Mouse (Mus musculus): ENCODE data around the gene Rfwd3.

Rfwd3 gene

DNA sequence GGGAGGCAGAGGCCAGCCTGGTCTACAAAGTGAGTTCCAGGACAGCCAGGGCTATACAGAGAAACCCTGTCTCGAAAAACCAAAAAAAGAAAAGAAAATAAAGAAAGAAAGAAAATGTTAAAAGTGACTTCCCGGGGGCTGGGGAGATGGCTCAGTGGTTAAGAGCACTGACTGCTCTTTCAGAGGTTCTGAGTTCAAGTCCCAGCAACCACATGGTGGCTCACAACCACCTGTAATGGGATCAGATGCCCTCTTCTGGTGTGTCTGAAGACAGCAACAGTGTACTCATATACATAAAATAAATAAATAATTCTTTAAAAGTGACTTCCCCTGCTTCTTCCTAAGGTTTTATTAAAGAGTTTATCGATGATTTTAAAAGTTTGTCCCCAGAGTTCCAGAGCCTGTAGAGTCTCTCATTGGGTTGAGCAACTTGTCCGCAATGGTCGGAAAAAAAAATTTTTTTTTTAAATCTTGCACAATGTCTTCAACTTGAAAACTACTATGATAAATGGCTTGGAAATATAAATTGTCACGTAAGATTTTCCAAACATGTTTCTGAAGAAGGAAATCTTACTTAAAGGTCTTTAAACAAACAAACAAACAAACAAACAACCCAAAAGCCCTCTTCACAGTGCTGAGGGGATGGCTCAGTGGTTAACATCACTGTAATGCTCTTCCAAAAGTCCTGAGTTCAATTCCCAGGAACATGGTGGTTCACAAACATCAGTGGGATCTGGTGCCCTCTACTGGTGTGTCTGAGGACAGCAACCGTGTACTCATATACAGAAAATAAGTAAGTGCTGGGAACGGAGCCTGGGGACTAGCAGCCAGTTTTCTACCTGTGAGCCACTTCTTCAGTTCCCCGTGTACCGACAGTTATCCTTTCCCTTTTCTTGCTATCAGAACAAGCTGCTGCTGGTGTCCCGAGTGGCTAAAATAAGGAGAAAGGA is 850 bp upstream of the Rfwd3 start:
- POLR2A ChIA-PET: interaction anchor here (0.7 to 2.9 kb wide), 85 partner anchors 7 to 778 kb away, joined by 3 to 60 read pairs (median 4); partner anchors contain the start of genes Glg1 (in 3 of the 4), Aars (in 1 of the 4), Ddx19a (in 1 of the 4) and Ddx19b (in 1 of the 4)
- CTCF ChIA-PET: interaction anchor here in 3 of 4 experiments (0.6 to 1.1 kb wide), 15 partner anchors 22 to 1331 kb away, joined by 3 to 7 read pairs (median 4); partner anchors contain the start of genes Ddx19b (in 1 of the 3) and Mlkl (in 1 of the 3)

DNA sequence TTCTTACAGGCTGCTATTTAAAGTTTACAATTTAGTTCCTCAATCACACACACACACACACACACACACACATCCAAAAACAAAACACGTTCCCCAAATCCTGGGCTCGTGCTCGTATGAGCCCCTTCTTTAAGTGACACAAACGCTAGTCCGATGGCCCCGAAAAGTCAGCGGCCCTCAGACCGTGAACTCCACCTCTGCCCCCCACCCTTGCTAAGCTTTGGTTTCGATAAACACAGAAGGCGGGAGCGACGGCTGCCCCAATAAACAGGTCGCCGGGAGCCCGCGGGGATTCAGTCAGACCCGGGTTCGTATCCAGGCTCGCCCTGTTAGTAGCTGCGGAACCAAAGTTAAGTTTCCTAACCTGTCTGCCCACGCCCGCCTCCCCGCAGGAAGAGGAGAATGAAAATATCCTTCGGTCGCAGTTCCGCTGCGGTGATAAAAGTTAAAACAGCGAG is 630 bp downstream of the Rfwd3 start:
- POLR2A ChIA-PET: interaction anchor here (0.6 to 2.9 kb wide), 92 partner anchors 8 to 777 kb away, joined by 3 to 60 read pairs (median 4); partner anchors contain the start of genes Glg1 (in 3 of the 4), Aars (in 1 of the 4), Ddx19a (in 1 of the 4) and Ddx19b (in 1 of the 4)
- CTCF ChIA-PET: interaction anchor here in 2 of 4 experiments (0.7 to 1.2 kb wide), 10 partner anchors 11 to 397 kb away, joined by 3 to 14 read pairs (median 3); partner anchors contain the start of genes Ddx19b (in 1 of the 2), Fuk (in 1 of the 2) and Glg1 (in 1 of the 2)

DNA sequence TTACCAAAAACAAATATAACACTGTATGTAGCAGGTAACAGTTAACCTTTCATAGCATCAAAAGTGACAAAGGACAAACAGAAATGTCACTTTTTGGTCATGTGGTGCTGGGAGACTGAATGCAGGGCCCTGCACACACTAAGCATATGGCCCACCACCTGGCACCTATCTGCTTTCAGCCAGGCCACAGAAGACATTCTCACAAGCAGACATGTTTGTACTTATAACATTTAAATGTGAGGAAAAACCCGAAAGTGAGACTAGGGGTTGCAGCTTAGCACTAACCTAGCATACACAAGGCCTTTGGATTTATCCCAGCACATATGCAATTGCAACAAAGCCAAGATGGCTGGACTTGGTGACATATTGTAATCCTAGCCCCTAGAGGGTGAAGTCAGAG is 2.0 kb downstream of the Rfwd3 start:
- ChIA-PET CTCF (interaction anchor here in 1 of 4 experiments (1.0 kb wide), 1 partner anchor 14 kb away, joined by 3 read pairs; no protein-coding TSS in a partner anchor), POLR2A (interaction anchor here in 2 of 4 experiments (2.4 to 2.9 kb wide), 6 partner anchors 12 to 266 kb away, joined by 7 to 60 read pairs (median 24); partner anchors contain the start of genes Aars (in 1 of the 2), Ddx19b (in 1 of the 2) and Glg1 (in 1 of the 2))

DNA sequence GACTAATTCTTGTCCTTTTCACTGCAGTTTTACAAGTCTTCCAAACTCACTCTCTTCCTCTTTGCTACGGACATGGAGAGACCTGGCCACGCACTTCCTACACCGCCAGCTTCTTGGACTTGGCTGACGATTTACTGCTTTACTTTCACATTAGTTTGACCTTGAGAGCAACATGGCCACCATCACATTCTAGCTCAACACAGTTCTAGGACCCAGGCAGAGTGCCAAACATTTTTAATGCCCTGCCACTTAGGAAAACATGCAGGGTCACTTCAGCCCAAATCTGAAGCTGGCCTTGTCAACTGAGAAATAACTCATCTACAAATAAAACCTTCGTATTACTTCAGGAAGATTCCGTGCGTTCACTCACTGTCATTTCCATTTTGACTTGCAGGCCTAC is 8.3 kb downstream of the Rfwd3 start:
- POLR2A ChIA-PET: interaction anchor here in 3 of 4 experiments (0.9 to 2.3 kb wide), 10 partner anchors 8 to 531 kb away, joined by 3 to 30 read pairs (median 4); partner anchors contain the start of genes Rfwd3 (in 3 of the 3) and Glg1 (in 1 of the 3)

DNA sequence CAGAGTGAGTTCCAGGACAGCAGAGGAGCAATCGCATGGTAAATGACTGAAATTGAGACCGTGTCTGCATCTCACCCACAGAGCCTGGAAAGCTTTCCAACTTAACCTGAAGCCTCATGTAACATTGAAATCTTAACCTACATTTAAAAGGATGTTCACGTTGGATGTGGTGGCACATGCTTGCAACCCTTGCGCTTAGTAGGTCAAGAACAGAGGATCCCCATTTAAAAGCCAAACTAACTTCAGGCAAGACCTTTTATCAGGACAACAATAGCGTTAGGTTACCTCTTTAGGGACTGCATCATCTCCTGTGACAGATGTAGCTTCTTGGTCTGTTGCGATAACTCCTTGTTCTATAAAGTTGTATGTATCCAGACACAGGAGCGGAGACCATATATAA is 9.4 kb downstream of the Rfwd3 start:
- POLR2A ChIA-PET: interaction anchor here in 3 of 4 experiments (0.7 to 2.3 kb wide), 3 partner anchors 9 to 371 kb away, joined by 3 to 30 read pairs (median 18); partner anchors contain the start of genes Rfwd3 (in 2 of the 3) and St3gal2 (in 1 of the 3)
- CTCF ChIA-PET: interaction anchor here in 2 of 4 experiments (0.5 to 1.1 kb wide), 3 partner anchors 21 to 249 kb away, joined by 3 to 5 read pairs (median 4); no protein-coding TSS in a partner anchor

More for the DNA sequence above, 8.3 kb downstream of the Rfwd3 start:
- CTCF ChIA-PET: interaction anchor here in 1 of 4 experiments (1.1 kb wide), 1 partner anchor 20 kb away, joined by 3 read pairs; no protein-coding TSS in a partner anchor

DNA sequence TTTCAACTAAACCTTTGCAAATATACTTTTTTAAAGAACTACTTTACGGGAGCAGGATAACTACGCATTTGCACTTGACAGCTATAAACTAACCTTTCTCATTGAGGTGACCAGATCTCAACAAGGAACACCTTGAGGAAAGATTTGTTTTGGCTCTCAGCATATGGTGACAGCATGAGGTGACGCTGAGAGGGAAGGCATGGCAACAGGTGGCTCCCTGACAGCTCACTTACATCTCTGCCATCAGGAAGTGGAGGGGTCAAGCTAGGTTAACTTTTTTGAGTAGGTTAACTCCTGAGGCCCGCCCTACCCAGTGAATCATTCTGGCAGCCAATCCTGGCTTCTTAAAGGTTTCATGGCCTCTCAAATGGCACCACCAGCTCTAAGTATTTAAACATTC is 14.4 kb downstream of the Rfwd3 start:
- POLR2A ChIA-PET: interaction anchor here in 2 of 4 experiments (1.2 to 7.1 kb wide), 9 partner anchors 9 to 438 kb away, joined by 3 to 60 read pairs (median 4); partner anchors contain the start of genes Rfwd3 (in 2 of the 2) and Glg1 (in 1 of the 2)
- CTCF ChIA-PET: no interaction called here

DNA sequence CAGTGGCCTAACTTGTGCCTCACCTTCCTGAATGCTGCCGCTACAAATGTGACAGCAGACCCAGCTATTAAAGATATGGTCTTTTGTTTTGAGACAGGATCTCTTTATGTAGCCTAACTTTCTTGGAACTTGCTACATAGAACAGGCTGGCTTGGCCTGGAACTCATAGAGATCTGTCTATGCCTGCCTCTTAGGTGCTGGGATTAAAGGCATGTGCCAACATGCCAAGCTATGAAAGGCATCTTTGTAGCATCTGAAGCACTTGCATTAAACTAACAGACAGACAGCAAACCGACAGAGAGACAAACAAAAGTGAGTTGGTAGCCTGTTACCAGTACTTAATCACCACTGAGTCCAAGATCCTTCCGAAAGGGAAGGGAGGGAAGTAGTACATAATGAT is 17.9 kb downstream of the Rfwd3 start:
- CTCF ChIA-PET: no interaction called here
- POLR2A ChIA-PET: interaction anchor here in 3 of 4 experiments (0.5 to 2.2 kb wide), 12 partner anchors 10 to 1038 kb away, joined by 3 to 9 read pairs (median 4); partner anchors contain the start of genes Glg1 (in 2 of the 3) and Rfwd3 (in 2 of the 3)

DNA sequence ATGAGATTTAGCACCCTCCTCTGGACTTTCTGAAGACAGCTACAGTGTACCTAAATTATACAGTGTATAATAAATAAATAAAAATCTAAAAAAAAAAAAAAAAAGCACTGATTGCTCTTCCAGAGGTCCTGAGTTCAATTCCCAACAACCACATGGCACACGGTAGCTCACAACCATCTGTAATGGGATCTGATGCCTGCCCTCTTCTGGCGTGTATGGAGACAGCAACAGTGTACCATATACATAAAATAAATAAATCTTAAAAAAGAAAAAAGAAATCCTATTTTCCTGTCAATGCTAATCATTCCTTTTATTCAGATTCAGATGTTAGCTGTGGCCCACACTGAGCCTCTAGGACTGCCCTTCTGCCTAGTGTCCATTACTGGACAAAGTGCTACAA is 31.7 kb downstream of the Rfwd3 start:
- ChIA-PET CTCF (interaction anchor here in 2 of 4 experiments (0.6 to 0.8 kb wide), 3 partner anchors 32 to 327 kb away, joined by 3 to 4 read pairs (median 3); partner anchors contain the start of gene Rfwd3 (in 1 of the 2)), POLR2A (interaction anchor here in 3 of 4 experiments (0.6 to 3.0 kb wide), 10 partner anchors 9 to 688 kb away, joined by 3 to 17 read pairs (median 4); partner anchors contain the start of genes Glg1 (in 1 of the 3) and Rfwd3 (in 1 of the 3))

DNA sequence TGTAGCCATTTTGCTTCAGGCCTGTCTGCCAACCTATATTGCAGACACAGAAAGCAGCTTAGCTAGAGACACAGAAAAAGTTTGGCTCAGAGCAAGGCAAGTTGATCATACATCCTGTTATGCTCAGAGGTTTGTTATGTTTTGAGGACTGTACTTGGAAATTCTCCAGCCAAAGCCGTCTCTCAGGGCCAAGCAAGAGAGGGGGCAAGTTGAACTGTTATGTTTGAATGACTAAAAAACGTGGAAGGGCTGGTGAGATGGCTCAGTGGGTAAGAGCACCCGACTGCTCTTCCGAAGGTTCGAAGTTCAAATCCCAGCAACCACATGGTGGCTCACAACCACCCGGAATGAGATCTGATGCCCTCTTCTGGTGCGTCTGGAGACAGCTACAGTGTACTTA is 33.9 kb downstream of the Rfwd3 start:
- CTCF ChIA-PET: interaction anchor here in 1 of 4 experiments (0.6 kb wide), 1 partner anchor 511 kb away, joined by 7 read pairs; no protein-coding TSS in a partner anchor
- POLR2A ChIA-PET: interaction anchor here in 2 of 4 experiments (0.6 to 2.1 kb wide), 7 partner anchors 8 to 495 kb away, joined by 3 to 9 read pairs (median 4); partner anchors contain the start of gene Rfwd3 (in 1 of the 2)

DNA sequence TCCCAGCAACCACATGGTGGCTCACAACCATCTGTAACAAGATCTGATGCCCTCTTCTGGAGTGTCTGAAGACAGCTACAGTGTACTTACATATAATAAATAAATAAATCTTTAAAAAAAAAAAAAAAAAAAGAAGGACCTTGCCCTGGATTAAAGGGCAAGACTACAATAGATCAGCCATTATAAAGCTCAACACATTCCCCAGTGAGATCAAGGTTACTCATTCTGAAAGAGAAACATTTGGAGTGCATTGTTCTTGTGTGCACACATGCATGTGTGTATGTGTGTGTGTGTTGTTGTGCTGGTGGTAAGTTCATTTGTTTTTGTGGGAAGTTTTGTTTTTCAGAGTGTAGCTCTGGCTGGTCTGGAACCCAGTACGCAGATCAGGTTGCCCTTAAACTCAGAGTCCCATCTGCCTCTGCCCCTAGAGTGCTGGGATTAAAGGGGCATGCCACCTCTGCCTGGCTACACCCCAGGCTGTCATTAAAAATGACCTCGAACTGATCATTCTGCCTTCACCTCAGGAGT is 35.3 kb downstream of the Rfwd3 start:
- ChIA-PET CTCF (interaction anchor here in 2 of 4 experiments (0.6 kb wide), 2 partner anchors 67 to 85 kb away, joined by 3 to 4 read pairs; no protein-coding TSS in a partner anchor), POLR2A (interaction anchor here in 2 of 4 experiments (0.7 to 1.7 kb wide), 7 partner anchors 17 to 699 kb away, joined by 3 to 8 read pairs (median 4); partner anchors contain the start of gene Rfwd3 (in 2 of the 2))

DNA sequence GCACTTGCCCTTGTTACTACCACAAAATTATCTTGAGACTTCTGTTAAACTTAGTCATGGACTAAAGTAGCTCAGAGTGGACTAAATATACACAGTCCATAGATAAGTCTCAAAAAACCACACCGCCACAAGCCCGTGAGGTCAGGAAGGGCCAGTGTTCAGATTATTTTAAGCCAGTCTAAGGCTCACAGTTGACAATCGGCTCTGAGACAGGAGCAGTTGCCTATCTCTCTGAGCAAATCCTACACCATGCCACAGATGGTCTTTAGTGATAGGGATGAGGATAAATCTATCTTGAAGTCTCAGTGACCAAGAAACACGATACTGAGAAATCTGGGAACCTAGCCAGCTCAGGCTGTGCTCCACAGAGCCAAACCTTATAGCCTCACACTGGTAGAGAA is 38.0 kb downstream of the Rfwd3 start:
- POLR2A ChIA-PET: interaction anchor here in 3 of 4 experiments (0.6 to 1.4 kb wide), 6 partner anchors 10 to 751 kb away, joined by 3 to 4 read pairs (median 3); partner anchors contain the start of gene Zfp1 (in 1 of the 3)

DNA sequence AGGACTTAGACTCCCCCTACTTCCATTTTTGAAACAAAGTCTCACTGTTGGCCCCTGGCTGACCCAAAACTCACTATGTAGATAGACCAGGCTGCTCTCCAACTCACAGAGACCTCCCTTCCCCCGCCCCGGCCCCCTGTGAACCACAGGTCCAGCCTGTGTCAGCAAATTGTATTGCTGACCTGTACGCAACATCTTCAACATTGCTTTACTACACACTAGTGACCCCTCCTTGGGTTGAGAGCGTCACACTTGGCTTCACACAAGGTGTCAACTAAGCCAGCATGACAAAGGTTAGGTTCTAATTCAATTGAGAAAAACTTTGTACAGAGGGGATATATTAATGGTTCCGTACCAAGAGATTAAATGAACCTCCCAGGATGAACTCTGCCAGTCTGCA is 39.8 kb downstream of the Rfwd3 start:
- CTCF ChIA-PET: no interaction called here
- POLR2A ChIA-PET: interaction anchor here in 2 of 4 experiments (1.8 to 5.4 kb wide), 2 partner anchors 39 kb away, joined by 25 to 30 read pairs; partner anchors contain the start of gene Rfwd3 (in 2 of the 2)

More for the DNA sequence above, 38.0 kb downstream of the Rfwd3 start:
- CTCF ChIA-PET: interaction anchor here in 1 of 4 experiments (0.6 kb wide), 1 partner anchor 364 kb away, joined by 4 read pairs; no protein-coding TSS in a partner anchor

DNA sequence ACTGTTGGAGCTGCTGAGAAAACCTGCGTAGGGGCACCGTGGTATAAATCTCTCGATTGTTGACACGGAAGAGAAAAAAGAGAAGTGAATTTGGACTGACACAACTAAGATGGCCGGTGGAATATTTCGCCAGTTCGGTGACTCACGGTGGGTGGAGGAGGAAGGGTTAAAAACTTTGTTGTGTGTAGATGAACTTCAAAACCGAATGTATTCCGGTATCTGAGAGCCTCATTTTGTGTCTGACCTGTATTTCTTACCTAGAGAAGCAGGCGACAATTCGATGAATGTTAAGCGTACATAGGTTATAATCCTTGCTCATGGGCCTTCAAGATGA is 40.6 kb downstream of the Rfwd3 start:
- POLR2A ChIA-PET: interaction anchor here (0.5 to 5.4 kb wide), 22 partner anchors 9 to 413 kb away, joined by 3 to 37 read pairs (median 4); partner anchors contain the start of genes Rfwd3 (in 3 of the 4), Cog4 (in 1 of the 4), Ddx19a (in 1 of the 4) and Ddx19b (in 1 of the 4)
- CTCF ChIA-PET: interaction anchor here in 2 of 4 experiments (0.6 to 1.0 kb wide), 2 partner anchors 11 to 75 kb away, joined by 3 read pairs; no protein-coding TSS in a partner anchor

DNA sequence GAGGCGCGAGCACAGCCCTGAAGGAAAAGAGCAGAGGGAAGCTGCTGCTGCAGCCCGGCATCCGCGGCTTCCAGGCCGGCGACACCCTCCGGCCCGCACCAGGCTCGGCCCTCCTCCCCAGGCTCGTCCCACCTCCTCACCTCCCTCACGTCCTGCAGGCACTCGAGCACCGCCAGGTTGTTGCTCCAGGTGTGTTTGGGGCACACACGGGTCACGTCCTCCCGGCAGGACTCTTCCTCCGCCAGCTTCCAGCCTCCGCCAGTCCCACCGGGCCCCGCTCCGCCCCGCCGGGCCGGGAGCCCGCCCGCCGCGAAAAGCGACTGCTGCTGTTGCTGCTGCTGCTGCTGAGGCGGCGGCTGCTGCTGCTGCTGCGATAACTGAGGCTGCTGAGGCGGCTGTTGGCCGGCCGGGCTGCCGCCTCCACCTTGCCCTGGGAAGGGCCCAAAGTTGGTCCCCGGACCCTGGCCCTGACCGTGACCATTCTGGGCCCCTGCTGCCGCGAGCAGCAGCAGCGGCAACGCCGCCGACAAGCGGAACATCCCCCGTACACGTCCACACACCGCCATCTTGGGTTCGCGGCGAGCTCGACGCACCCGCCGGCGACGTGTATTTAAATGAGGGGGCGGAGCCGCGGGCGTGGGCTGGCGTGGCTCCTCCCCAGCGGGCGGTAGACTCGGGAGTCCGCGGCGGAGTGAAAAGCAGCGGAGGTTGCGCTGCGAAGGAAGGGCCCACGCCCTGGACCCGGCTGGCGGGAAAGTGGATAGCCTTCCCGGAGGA is 41.2 kb downstream of the Rfwd3 start, which contains the start of gene Glg1:
Gene Glg1, minus strand, starts transcription at position 586 of the 777 bp plus-strand sequence.
- CTCF ChIA-PET: interaction anchor here in 3 of 4 experiments (0.6 to 1.0 kb wide), 4 partner anchors 10 to 74 kb away, joined by 3 to 4 read pairs (median 3); partner anchors contain the start of gene Rfwd3 (in 1 of the 3)

DNA sequence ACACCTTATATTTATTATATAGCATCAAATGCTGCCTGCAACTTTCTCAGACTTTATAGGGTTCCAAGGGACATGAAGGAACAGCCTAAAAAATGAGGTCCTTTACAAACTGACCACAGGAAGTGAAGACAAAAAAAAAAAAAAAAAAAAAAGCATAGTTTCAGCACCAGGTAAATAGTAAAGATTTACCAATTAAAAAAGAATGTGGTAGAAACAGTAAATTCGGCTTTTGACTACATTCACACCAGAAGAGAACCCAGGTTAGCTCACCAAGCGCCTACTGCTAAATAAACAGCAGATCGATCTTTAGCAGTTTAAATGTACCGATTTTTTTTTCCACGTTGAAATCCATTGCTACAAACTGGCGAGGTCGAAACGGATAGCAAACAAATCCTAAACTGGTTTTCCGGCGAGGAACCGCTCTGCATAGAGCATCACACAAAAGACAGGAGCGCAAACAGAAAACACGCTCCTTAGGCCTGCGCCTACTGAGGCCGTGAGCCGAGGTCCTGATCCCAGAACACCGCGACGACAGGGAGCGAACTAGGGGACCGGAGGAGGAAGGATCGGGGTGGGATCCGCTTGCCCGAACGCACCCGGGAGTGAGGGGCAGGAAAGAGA is 41.9 kb downstream of the Rfwd3 start:
- ChIA-PET CTCF (interaction anchor here in 1 of 4 experiments (0.6 kb wide), 1 partner anchor 24 kb away, joined by 4 read pairs; no protein-coding TSS in a partner anchor), POLR2A (interaction anchor here in 3 of 4 experiments (0.6 to 5.4 kb wide), 24 partner anchors 9 to 502 kb away, joined by 3 to 37 read pairs (median 4); partner anchors contain the start of genes Rfwd3 (in 2 of the 3), Ddx19b (in 1 of the 3) and Znrf1 (in 1 of the 3))

More for the DNA sequence above, 41.2 kb downstream of the Rfwd3 start, which contains the start of gene Glg1:
- POLR2A ChIA-PET: interaction anchor here (0.5 to 5.4 kb wide), 38 partner anchors 8 to 503 kb away, joined by 3 to 37 read pairs (median 4); partner anchors contain the start of genes Rfwd3 (in 3 of the 4), Cog4 (in 1 of the 4), Ddx19a (in 1 of the 4) and Ddx19b (in 1 of the 4)

Data from embryonic stem cell, embryonic (primary cell).